Mouse (Mus musculus): ENCODE results near the gene Rnpepl1. TPM values are rescaled to one million over a fixed set of nuclear protein-coding genes. Genes with fewer than 3 reads are reported as not detected.

Rnpepl1 gene
- total and polyA plus RNA-seq, 3 experiments, result 5.1 to 20.2 (median 14.6) TPM

DNA sequence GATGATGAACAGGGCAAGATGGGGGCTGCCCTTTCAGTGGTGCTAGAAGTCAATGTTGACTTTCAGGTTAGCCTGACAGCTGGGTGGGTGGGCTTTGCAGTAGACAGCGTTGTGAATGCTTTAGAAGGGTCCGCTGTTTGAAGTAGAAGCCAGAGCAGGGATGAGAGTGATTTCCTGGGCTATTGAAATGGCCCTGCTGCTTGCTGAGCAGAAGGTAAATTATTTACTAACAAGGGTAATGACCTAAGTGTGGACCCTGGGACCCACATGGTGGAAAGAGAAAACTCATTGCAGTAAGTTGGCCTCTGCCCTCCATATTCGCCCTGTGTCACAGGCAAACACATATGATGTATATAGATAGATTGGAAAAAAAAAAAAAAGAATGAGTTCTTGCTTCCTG lies 25.9 kb downstream of the Rnpepl1 start:
- in situ Hi-C loops (cut with MboI; ENCODE audit: low pct_ligation_motif_present, low pct_unique_long_range_greater_than_20kb, low sequenced_read_pairs) (no loop called here), dilution Hi-C loops (cut with MboI; ENCODE audit: extremely low pct_ligation_motif_present, extremely low pct_unique_long_range_greater_than_20kb, low sequenced_read_pairs) (no loop called here)
- Histone ChIP-seq H3K9ac (ENCODE audit: insufficient read depth, low read depth) (no peak overlapping the region), H3K27ac (ENCODE audit: insufficient read depth, low read depth) (no peak overlapping the region), H3K79me2 (replicated peaks; ENCODE audit: control insufficient read depth, extremely low read depth, insufficient read depth, poor library complexity, severe bottlenecking) (peaks cover 4% of the 10 kb centered on the region), H3K36me3 (replicated peaks in 1 of 2; ENCODE audit: control insufficient read depth in 1 of 2, insufficient read depth in 1 of 2, low read length in 1 of 2) (peaks cover 27 to 40% of the 10 kb centered on the region in 2 experiments), H3K9me3 (replicated peaks; ENCODE audit: low read length) (no peaks in the 10 kb centered on the region), H3K4me1 (ENCODE audit: control insufficient read depth in 1 of 2, insufficient read depth in 2 of 2) (peaks cover 9 to 25% of the 10 kb centered on the region in 2 experiments), H3K4me2 (ENCODE audit: insufficient read depth, low read depth, poor library complexity, severe bottlenecking) (no peak overlapping the region), H3K27me3 (replicated peaks) (no peaks in the 10 kb centered on the region), H3K4me3 (replicated peaks in 1 of 3; ENCODE audit: low read depth in 2 of 3, low read length in 2 of 3, poor library complexity in 1 of 3) (no peak overlapping the region)
- TF ChIP-seq RCOR1 (conservative IDR thresholded peaks at IDR 0.05; ENCODE audit: low read depth, low read length) (no peak), MYC (IDR thresholded peaks at IDR 0.05; ENCODE audit: low read depth, low read length) (no peak), POLR2A (IDR thresholded peaks at IDR 0.05; ENCODE audit: low read depth, low read length) (no peak), ETS1 (conservative IDR thresholded peaks at IDR 0.05; ENCODE audit: low read depth, low read length) (no peak), ZC3H11A (IDR thresholded peaks at IDR 0.05; ENCODE audit: low read depth, low read length) (no peak)
- DNase-seq (ENCODE audit: extremely low read depth), result no peak

DNA sequence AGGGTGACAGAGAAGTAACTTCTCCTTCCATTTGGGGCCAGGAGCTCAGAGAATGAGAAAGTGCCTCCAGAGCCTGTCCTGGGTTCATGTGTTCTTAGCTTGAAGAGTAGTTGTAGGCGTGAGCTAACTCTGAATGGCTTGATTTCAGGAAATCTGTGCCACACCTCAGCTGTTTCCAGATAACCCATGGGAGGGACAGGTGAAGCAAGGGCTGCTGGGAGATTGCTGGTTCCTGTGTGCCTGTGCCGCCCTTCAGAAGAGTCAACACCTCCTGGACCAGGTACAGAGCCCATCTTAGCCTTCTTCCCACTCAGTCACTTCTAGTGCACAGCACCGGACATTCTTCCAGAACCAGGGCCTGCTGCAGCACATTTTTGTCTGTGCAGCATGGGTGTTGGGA lies 27.2 kb downstream of the Rnpepl1 start:
- dilution Hi-C loops (cut with MboI; ENCODE audit: extremely low pct_ligation_motif_present, extremely low pct_unique_long_range_greater_than_20kb, low sequenced_read_pairs) (no loop called here), in situ Hi-C loops (cut with MboI; ENCODE audit: low pct_ligation_motif_present, low pct_unique_long_range_greater_than_20kb, low sequenced_read_pairs) (no loop called here)
- peaks cover 4% of the 10 kb centered on the region for H3K79me2 ChIP-seq (replicated peaks; ENCODE audit: control insufficient read depth, extremely low read depth, insufficient read depth, poor library complexity, severe bottlenecking)
- H3K27ac ChIP-seq (ENCODE audit: insufficient read depth, low read depth), result no peak overlapping the region
- DNase-seq (ENCODE audit: extremely low read depth), result no peak
- no peak overlapping the region for H3K9ac ChIP-seq (ENCODE audit: insufficient read depth, low read depth)
- TF ChIP-seq ETS1 (conservative IDR thresholded peaks at IDR 0.05; ENCODE audit: low read depth, low read length) (no peak), PAX5 (IDR thresholded peaks at IDR 0.05; ENCODE audit: low read length) (no peak), UBTF (IDR thresholded peaks at IDR 0.05; ENCODE audit: low read depth, low read length) (no peak), ELF1 (IDR thresholded peaks at IDR 0.05; ENCODE audit: low read depth, low read length) (no peak), GABPA (IDR thresholded peaks at IDR 0.05; ENCODE audit: insufficient replicate concordance, low read depth, low read length) (no peak), CHD2 (IDR thresholded peaks at IDR 0.05; ENCODE audit: low read length) (no peak), BHLHE40 (IDR thresholded peaks at IDR 0.05; ENCODE audit: low read depth, low read length) (no peak)
- peaks cover 9 to 24% of the 10 kb centered on the region in 2 experiments for H3K4me1 ChIP-seq (ENCODE audit: control insufficient read depth in 1 of 2, insufficient read depth in 2 of 2)
- H3K9me3 ChIP-seq (replicated peaks; ENCODE audit: low read length), result no peaks in the 10 kb centered on the region
- no peak overlapping the region for H3K4me2 ChIP-seq (ENCODE audit: insufficient read depth, low read depth, poor library complexity, severe bottlenecking)
- no peaks in the 10 kb centered on the region for H3K27me3 ChIP-seq (replicated peaks)
- no peak overlapping the region for H3K4me3 ChIP-seq (replicated peaks in 1 of 3; ENCODE audit: low read depth in 2 of 3, low read length in 2 of 3, poor library complexity in 1 of 3)
- peaks cover 34 to 53% of the 10 kb centered on the region in 2 experiments for H3K36me3 ChIP-seq (replicated peaks in 1 of 2; ENCODE audit: control insufficient read depth in 1 of 2, insufficient read depth in 1 of 2, low read length in 1 of 2)

DNA sequence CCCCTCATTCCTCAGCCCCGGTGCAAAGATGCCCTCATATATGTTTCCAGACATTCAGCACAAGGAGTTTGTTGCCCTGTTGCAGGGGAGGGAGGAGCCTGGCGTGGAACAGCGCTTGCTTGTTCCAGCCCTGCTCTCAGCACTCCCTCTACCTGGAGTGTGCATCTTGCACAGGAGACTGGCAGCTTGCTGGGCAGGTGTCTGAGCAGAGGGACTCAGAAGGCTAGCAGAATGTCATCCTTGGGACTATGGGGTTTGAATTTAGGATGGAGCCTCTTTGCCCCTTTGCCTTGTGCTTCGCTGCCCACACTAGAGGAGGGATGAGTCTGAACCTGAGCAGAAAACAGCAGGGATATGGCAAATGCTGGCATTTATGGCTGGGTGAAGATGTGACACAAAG lies 29.2 kb downstream of the Rnpepl1 start:
- dilution Hi-C loops (cut with MboI; ENCODE audit: extremely low pct_ligation_motif_present, extremely low pct_unique_long_range_greater_than_20kb, low sequenced_read_pairs) (no loop called here), in situ Hi-C loops (cut with MboI; ENCODE audit: low pct_ligation_motif_present, low pct_unique_long_range_greater_than_20kb, low sequenced_read_pairs) (loop anchor here (10.0 kb wide), 1 partner anchor 135 kb away; no protein-coding TSS in a partner anchor)
- peaks cover 8 to 16% of the 10 kb centered on the region in 2 experiments for H3K4me1 ChIP-seq (ENCODE audit: control insufficient read depth in 1 of 2, insufficient read depth in 2 of 2)
- no peak overlapping the region for H3K4me2 ChIP-seq (ENCODE audit: insufficient read depth, low read depth, poor library complexity, severe bottlenecking)
- TF ChIP-seq KAT2A (IDR thresholded peaks at IDR 0.05; ENCODE audit: insufficient replicate concordance, low read length) (no peak), ZC3H11A (IDR thresholded peaks at IDR 0.05; ENCODE audit: low read depth, low read length) (no peak), MEF2A (IDR thresholded peaks at IDR 0.05; ENCODE audit: borderline replicate concordance, low read depth, low read length) (no peak), PAX5 (IDR thresholded peaks at IDR 0.05; ENCODE audit: low read length) (no peak), EP300 (IDR thresholded peaks at IDR 0.05; ENCODE audit: low read length) (no peak), HCFC1 (IDR thresholded peaks at IDR 0.05; ENCODE audit: low read depth, low read length) (no peak), RCOR1 (conservative IDR thresholded peaks at IDR 0.05; ENCODE audit: low read depth, low read length) (no peak), MYC (IDR thresholded peaks at IDR 0.05; ENCODE audit: low read depth, low read length) (no peak), POLR2AphosphoS2 (IDR thresholded peaks at IDR 0.05; ENCODE audit: low read depth, low read length) (no peak), POLR2A (IDR thresholded peaks at IDR 0.05; ENCODE audit: low read depth, low read length) (no peak), ZMIZ1 (IDR thresholded peaks at IDR 0.05; ENCODE audit: low read depth, low read length) (no peak), MAX (IDR thresholded peaks at IDR 0.05; ENCODE audit: low read length) (no peak), RAD21 (IDR thresholded peaks at IDR 0.05; ENCODE audit: low read depth, low read length) (no peak), NELFE (IDR thresholded peaks at IDR 0.05; ENCODE audit: low read depth, low read length) (no peak), ZKSCAN1 (IDR thresholded peaks at IDR 0.05; ENCODE audit: borderline replicate concordance, low read depth, low read length) (no peak), SIN3A (IDR thresholded peaks at IDR 0.05; ENCODE audit: low read length) (no peak), ETS1 (conservative IDR thresholded peaks at IDR 0.05; ENCODE audit: low read depth, low read length) (no peak), IRF4 (IDR thresholded peaks at IDR 0.05; ENCODE audit: low read depth, low read length) (no peak)
- H3K27me3 ChIP-seq (replicated peaks), result no peaks in the 10 kb centered on the region
- no peak overlapping the region for H3K9ac ChIP-seq (ENCODE audit: insufficient read depth, low read depth)
- H3K27ac ChIP-seq (ENCODE audit: insufficient read depth, low read depth), result no peak overlapping the region
- H3K4me3 ChIP-seq (replicated peaks in 1 of 3; ENCODE audit: low read depth in 2 of 3, low read length in 2 of 3, poor library complexity in 1 of 3), result no peak overlapping the region
- no peak for DNase-seq (ENCODE audit: extremely low read depth)
- peaks cover 4% of the 10 kb centered on the region for H3K79me2 ChIP-seq (replicated peaks; ENCODE audit: control insufficient read depth, extremely low read depth, insufficient read depth, poor library complexity, severe bottlenecking)
- no peaks in the 10 kb centered on the region for H3K9me3 ChIP-seq (replicated peaks; ENCODE audit: low read length)
- peaks cover 50 to 73% of the 10 kb centered on the region in 2 experiments for H3K36me3 ChIP-seq (replicated peaks in 1 of 2; ENCODE audit: control insufficient read depth in 1 of 2, insufficient read depth in 1 of 2, low read length in 1 of 2)
